Mouse (Mus musculus): ENCODE data around the gene Mpst. TPM values are rescaled to one million over a fixed set of nuclear protein-coding genes. Genes with fewer than 3 reads are reported as not detected.

Gene Mpst
- polyA plus RNA-seq, 1 experiment from 2014 or later = 3.2 TPM

GRCm38 (mm10) chr15:78414157-78414556 is 7.9 kb downstream of the Mpst start:
- Histone ChIP-seq H3K36me3 (replicated peaks; ENCODE audit: control insufficient read depth, insufficient read depth) (peaks cover 7% of the 10 kb centered on the region), H3K9me3 (ENCODE audit: control insufficient read depth, low read length) (no peaks in the 10 kb centered on the region), H3K4me1 (replicated peaks; ENCODE audit: control insufficient read depth, insufficient read depth, low read length) (peaks cover 14% of the 10 kb centered on the region), H3K27ac (no peak overlapping the region), H3K27me3 (ENCODE audit: control insufficient read depth, insufficient read depth, low read length) (peaks cover 27% of the 10 kb centered on the region), H3K9ac (no peak overlapping the region), H3K4me3 (replicated peaks; ENCODE audit: low read length) (no peak overlapping the region), H3K4me2 (replicated peaks) (no peak overlapping the region)
- DNase-seq (ENCODE audit: low spot score) (no peak), ATAC-seq (ENCODE audit: low FRiP score) (no peak)
- 92% methylated on average over 8 of the region's 8 CpGs for WGBS

DNA sequence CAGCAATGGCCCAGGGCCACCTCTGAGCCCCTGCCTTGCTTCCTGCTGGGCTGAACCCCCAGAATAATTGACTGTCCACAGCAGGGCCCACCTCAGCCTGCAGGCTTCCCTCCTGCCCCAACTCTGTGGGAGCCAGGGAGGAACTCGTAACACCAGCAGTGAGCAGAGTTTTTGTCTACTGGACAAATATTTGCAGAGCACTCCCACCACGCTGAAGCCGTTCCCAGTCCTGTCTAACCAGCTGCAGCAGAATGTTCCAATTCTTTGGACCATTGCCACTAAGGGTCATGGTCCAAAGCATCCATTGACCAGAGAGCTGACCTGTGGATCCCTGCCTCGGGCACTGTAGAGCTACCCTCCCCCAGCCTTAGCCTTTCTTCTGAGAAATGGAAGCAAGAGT is 10.7 kb downstream of the Mpst start:
- Histone ChIP-seq H3K9me3 (ENCODE audit: control insufficient read depth, low read length) (no peaks in the 10 kb centered on the region), H3K9ac (no peak overlapping the region), H3K4me1 (replicated peaks; ENCODE audit: control insufficient read depth, insufficient read depth, low read length) (0 out of 2 replicates have a peak, but pooled peaks cover 3% of the 10 kb centered on the region), H3K36me3 (replicated peaks; ENCODE audit: control insufficient read depth, insufficient read depth) (peaks cover 7% of the 10 kb centered on the region), H3K27ac (no peak overlapping the region), H3K27me3 (ENCODE audit: control insufficient read depth, insufficient read depth, low read length) (no peaks in the 10 kb centered on the region), H3K4me2 (replicated peaks) (no peak overlapping the region), H3K4me3 (replicated peaks; ENCODE audit: low read length) (no peak overlapping the region)
- ATAC-seq (ENCODE audit: low FRiP score) = no peak
- WGBS = 15% methylated on average over 4 of the region's 4 CpGs
- no peak for DNase-seq (ENCODE audit: low spot score)

- 88% methylated on average over 13 of the region's 13 CpGs for WGBS
- no peak overlapping the region for H3K4me3 ChIP-seq (replicated peaks; ENCODE audit: low read length)
- no peak for ATAC-seq (ENCODE audit: low FRiP score)
Observed at GRCm38 (mm10) chr15:78420395-78420794, 14.2 kb downstream of the Mpst start.

GRCm38 (mm10) chr15:78422046-78422956 is 16.1 kb downstream of the Mpst start:
- H3K4me2 ChIP-seq (replicated peaks) = no peak overlapping the region
- ATAC-seq (ENCODE audit: low FRiP score) = peak; percentile 24; the same call in 1 of the 2 replicates
- peak; percentile 91 for DNase-seq (ENCODE audit: low spot score)

More at GRCm38 (mm10) chr15:78420395-78420794, 14.2 kb downstream of the Mpst start:
- no peak overlapping the region for H3K4me2 ChIP-seq (replicated peaks)
- no peaks in the 10 kb centered on the region for H3K36me3 ChIP-seq (replicated peaks; ENCODE audit: control insufficient read depth, insufficient read depth)
- no peak for DNase-seq (ENCODE audit: low spot score)
- no peaks in the 10 kb centered on the region for H3K27me3 ChIP-seq (ENCODE audit: control insufficient read depth, insufficient read depth, low read length)
- no peak overlapping the region for H3K27ac ChIP-seq
- no peak overlapping the region for H3K9ac ChIP-seq
- no peaks in the 10 kb centered on the region for H3K9me3 ChIP-seq (ENCODE audit: control insufficient read depth, low read length)
- H3K4me1 ChIP-seq (replicated peaks; ENCODE audit: control insufficient read depth, insufficient read depth, low read length) = 0 out of 2 replicates have a peak, but pooled peaks cover 3% of the 10 kb centered on the region

DNA sequence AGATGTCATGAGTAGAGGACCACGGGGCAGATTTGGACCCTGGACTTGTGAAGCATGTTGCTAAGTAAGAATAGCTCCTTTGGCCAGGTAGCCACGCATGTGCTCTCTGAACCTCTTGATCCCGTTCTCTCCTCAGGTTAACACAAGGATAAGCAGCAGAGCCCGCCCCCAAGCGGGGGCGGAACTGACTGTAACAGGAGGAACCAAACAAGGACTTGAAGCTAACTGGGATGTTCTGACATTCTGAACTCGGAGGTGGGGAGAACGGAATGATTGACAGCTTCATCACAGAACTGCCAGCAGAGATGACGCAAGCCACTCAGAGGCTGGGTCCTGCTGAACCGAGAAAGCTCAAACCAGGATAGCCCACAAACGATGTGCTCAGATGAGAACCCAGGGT is 18.3 kb downstream of the Mpst start:
- Histone ChIP-seq H3K9me3 (ENCODE audit: control insufficient read depth, low read length) (no peaks in the 10 kb centered on the region), H3K27me3 (ENCODE audit: control insufficient read depth, insufficient read depth, low read length) (no peaks in the 10 kb centered on the region), H3K36me3 (replicated peaks; ENCODE audit: control insufficient read depth, insufficient read depth) (no peaks in the 10 kb centered on the region), H3K9ac (no peak overlapping the region), H3K4me1 (replicated peaks; ENCODE audit: control insufficient read depth, insufficient read depth, low read length) (peaks cover 8% of the 10 kb centered on the region; the same call in 1 of the 2 replicates), H3K4me2 (replicated peaks) (no peak overlapping the region), H3K27ac (no peak overlapping the region), H3K4me3 (replicated peaks; ENCODE audit: low read length) (no peak overlapping the region)
- DNase-seq (ENCODE audit: low spot score) (no peak), ATAC-seq (ENCODE audit: low FRiP score) (no peak)
- 27% methylated on average over 11 of the region's 11 CpGs for WGBS

More at GRCm38 (mm10) chr15:78422046-78422956, 16.1 kb downstream of the Mpst start:
- 18% methylated on average over 16 of the region's 16 CpGs for WGBS
- Histone ChIP-seq H3K4me3 (replicated peaks; ENCODE audit: low read length) (no peak overlapping the region), H3K27me3 (ENCODE audit: control insufficient read depth, insufficient read depth, low read length) (no peaks in the 10 kb centered on the region), H3K9me3 (ENCODE audit: control insufficient read depth, low read length) (no peaks in the 10 kb centered on the region), H3K36me3 (replicated peaks; ENCODE audit: control insufficient read depth, insufficient read depth) (no peaks in the 10 kb centered on the region), H3K9ac (no peak overlapping the region), H3K27ac (no peak overlapping the region), H3K4me1 (replicated peaks; ENCODE audit: control insufficient read depth, insufficient read depth, low read length) (no peaks in the 10 kb centered on the region)

GRCm38 (mm10) chr15:78425230-78425629 is 19.0 kb downstream of the Mpst start:
- H3K27me3 ChIP-seq (ENCODE audit: control insufficient read depth, insufficient read depth, low read length) = no peaks in the 10 kb centered on the region

GRCm38 (mm10) chr15:78428391-78429138 is 22.3 kb downstream of the Mpst start, which contains the start of gene Kctd17:
Gene Kctd17 (plus strand): TSS chr15:78428564.
- H3K27ac ChIP-seq = peak within 1 kb of the TSS; percentile 82
- DNase-seq (ENCODE audit: low spot score) (peak; percentile 80), ATAC-seq (ENCODE audit: low FRiP score) (peak; percentile 88)
- peak within 1 kb of the TSS; percentile 95 for H3K4me2 ChIP-seq (replicated peaks)
- 1% methylated on average over 43 of the region's 52 CpGs for WGBS
- peaks cover 19% of the 10 kb centered on the region for H3K36me3 ChIP-seq (replicated peaks; ENCODE audit: control insufficient read depth, insufficient read depth)
- peak within 1 kb of the TSS; percentile 96 for H3K4me3 ChIP-seq (replicated peaks; ENCODE audit: low read length)
- peak within 1 kb of the TSS; percentile 94 for H3K9ac ChIP-seq
- peaks cover 16% of the 10 kb centered on the region; the same call in 1 of the 2 replicates for H3K4me1 ChIP-seq (replicated peaks; ENCODE audit: control insufficient read depth, insufficient read depth, low read length)
- no peaks in the 10 kb centered on the region for H3K9me3 ChIP-seq (ENCODE audit: control insufficient read depth, low read length)
- no peaks in the 10 kb centered on the region for H3K27me3 ChIP-seq (ENCODE audit: control insufficient read depth, insufficient read depth, low read length)

More at GRCm38 (mm10) chr15:78425230-78425629, 19.0 kb downstream of the Mpst start:
- Histone ChIP-seq H3K4me1 (replicated peaks; ENCODE audit: control insufficient read depth, insufficient read depth, low read length) (peaks cover 16% of the 10 kb centered on the region; the same call in 1 of the 2 replicates), H3K4me2 (replicated peaks) (no peak overlapping the region), H3K27ac (no peak overlapping the region), H3K36me3 (replicated peaks; ENCODE audit: control insufficient read depth, insufficient read depth) (no peaks in the 10 kb centered on the region), H3K4me3 (replicated peaks; ENCODE audit: low read length) (no peak overlapping the region), H3K9ac (no peak overlapping the region), H3K9me3 (ENCODE audit: control insufficient read depth, low read length) (no peaks in the 10 kb centered on the region)
- DNase-seq (ENCODE audit: low spot score) (no peak), ATAC-seq (ENCODE audit: low FRiP score) (no peak)
- 64% methylated on average over 4 of the region's 4 CpGs for WGBS

DNA sequence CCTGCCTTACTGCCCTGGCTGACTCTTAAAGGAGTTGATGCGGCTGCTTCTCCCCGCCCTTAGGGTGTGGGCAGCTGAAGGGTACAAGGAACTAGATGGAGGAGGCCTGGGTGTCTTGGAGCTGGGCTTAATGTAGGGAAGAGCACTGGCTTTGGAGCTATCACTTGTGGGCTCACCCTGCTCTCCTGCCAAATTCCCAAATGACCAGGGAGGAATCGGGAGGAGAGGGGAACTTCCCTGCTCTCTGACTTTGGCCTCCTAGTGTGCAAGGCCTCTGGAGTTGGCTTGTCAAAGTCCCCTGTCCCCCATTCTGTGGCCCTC is 22.9 kb downstream of the Mpst start:
- Histone ChIP-seq H3K27me3 (ENCODE audit: control insufficient read depth, insufficient read depth, low read length) (no peaks in the 10 kb centered on the region), H3K4me2 (replicated peaks) (peak overlapping the region; percentile 95), H3K4me1 (replicated peaks; ENCODE audit: control insufficient read depth, insufficient read depth, low read length) (peaks cover 16% of the 10 kb centered on the region; the same call in 1 of the 2 replicates), H3K9me3 (ENCODE audit: control insufficient read depth, low read length) (no peaks in the 10 kb centered on the region), H3K27ac (peak overlapping the region; percentile 82), H3K36me3 (replicated peaks; ENCODE audit: control insufficient read depth, insufficient read depth) (peaks cover 24% of the 10 kb centered on the region), H3K9ac (peak overlapping the region; percentile 94), H3K4me3 (replicated peaks; ENCODE audit: low read length) (peak overlapping the region; percentile 96)
- DNase-seq (ENCODE audit: low spot score) = no peak
- WGBS = 0% methylated on average over 3 of the region's 3 CpGs
- no peak for ATAC-seq (ENCODE audit: low FRiP score)
